Mouse (Mus musculus): Measurements from ENCODE around the gene Slc22a3. TPM values are rescaled to one million over a fixed set of nuclear protein-coding genes. Genes with fewer than 3 reads are reported as not detected.

Gene Slc22a3
- polyA plus RNA-seq, 1 experiment = not detected

GRCm38 (mm10) chr17:12485657-12486056 lies 21.8 kb downstream of the Slc22a3 start:
- Histone ChIP-seq H3K4me3 (replicated peaks) (no peak overlapping the region), H3K27me3 (ENCODE audit: control insufficient read depth) (no peaks in the 10 kb centered on the region), H3K36me3 (ENCODE audit: control insufficient read depth) (no peaks in the 10 kb centered on the region), H3K9me3 (ENCODE audit: control insufficient read depth, low read length) (no peaks in the 10 kb centered on the region), H3K4me1 (ENCODE audit: control insufficient read depth) (no peaks in the 10 kb centered on the region)
- TF ChIP-seq TAL1 (IDR thresholded peaks at IDR 0.05; ENCODE audit: low read length) (no peak), GATA1 (IDR thresholded peaks at IDR 0.05; ENCODE audit: low read length) (no peak)

- Histone ChIP-seq H3K27me3 (ENCODE audit: control insufficient read depth) (no peaks in the 10 kb centered on the region), H3K4me1 (ENCODE audit: control insufficient read depth) (no peaks in the 10 kb centered on the region), H3K9me3 (ENCODE audit: control insufficient read depth, low read length) (no peaks in the 10 kb centered on the region), H3K4me3 (replicated peaks) (no peak overlapping the region), H3K36me3 (ENCODE audit: control insufficient read depth) (no peaks in the 10 kb centered on the region)
- TF ChIP-seq TAL1 (IDR thresholded peaks at IDR 0.05; ENCODE audit: low read length) = no peak
- TF ChIP-seq GATA1 (IDR thresholded peaks at IDR 0.05; ENCODE audit: low read length) = no peak
These were observed 28.1 kb downstream of the Slc22a3 start for GRCm38 (mm10) chr17:12479416-12479815.

- TF ChIP-seq TAL1 (IDR thresholded peaks at IDR 0.05; ENCODE audit: low read length) = no peak
- TF ChIP-seq GATA1 (IDR thresholded peaks at IDR 0.05; ENCODE audit: low read length) = no peak
- H3K9me3 ChIP-seq (ENCODE audit: control insufficient read depth, low read length) = no peaks in the 10 kb centered on the region
- no peaks in the 10 kb centered on the region for H3K27me3 ChIP-seq (ENCODE audit: control insufficient read depth)
- H3K4me3 ChIP-seq (replicated peaks) = no peak overlapping the region
- no peaks in the 10 kb centered on the region for H3K4me1 ChIP-seq (ENCODE audit: control insufficient read depth)
- H3K36me3 ChIP-seq (ENCODE audit: control insufficient read depth) = no peaks in the 10 kb centered on the region
These were observed 32.9 kb downstream of the Slc22a3 start for GRCm38 (mm10) chr17:12474509-12475083.

- Histone ChIP-seq H3K36me3 (ENCODE audit: control insufficient read depth) (no peaks in the 10 kb centered on the region), H3K9me3 (ENCODE audit: control insufficient read depth, low read length) (no peaks in the 10 kb centered on the region), H3K27me3 (ENCODE audit: control insufficient read depth) (no peaks in the 10 kb centered on the region), H3K4me1 (ENCODE audit: control insufficient read depth) (no peaks in the 10 kb centered on the region), H3K4me3 (replicated peaks) (no peak overlapping the region)
- TF ChIP-seq TAL1 (IDR thresholded peaks at IDR 0.05; ENCODE audit: low read length) (no peak), GATA1 (IDR thresholded peaks at IDR 0.05; ENCODE audit: low read length) (no peak)
These were observed 35.0 kb downstream of the Slc22a3 start for GRCm38 (mm10) chr17:12472547-12472946.

DNA sequence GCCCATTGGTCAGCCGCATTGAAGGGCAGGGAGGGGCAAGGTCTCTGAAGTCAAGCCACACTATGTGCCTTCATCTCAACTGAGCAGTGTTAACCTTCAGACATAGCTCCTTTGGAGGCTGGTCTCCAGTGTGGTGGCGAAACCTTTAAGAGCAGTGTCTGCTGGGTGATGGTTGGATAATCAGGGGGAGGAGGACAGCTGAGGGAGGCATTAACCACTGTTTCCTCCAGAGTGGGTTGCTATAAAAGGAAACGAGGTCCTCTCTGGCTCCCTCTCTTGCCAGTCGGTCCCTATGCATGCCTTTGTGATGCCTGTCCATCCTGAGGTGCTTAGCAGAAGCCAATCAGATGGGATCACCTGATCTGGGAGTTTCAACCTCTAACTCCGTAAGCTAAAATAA lies 38.8 kb downstream of the Slc22a3 start:
- Histone ChIP-seq H3K4me1 (ENCODE audit: control insufficient read depth) (no peaks in the 10 kb centered on the region), H3K27me3 (ENCODE audit: control insufficient read depth) (no peaks in the 10 kb centered on the region), H3K36me3 (ENCODE audit: control insufficient read depth) (no peaks in the 10 kb centered on the region), H3K4me3 (replicated peaks) (no peak overlapping the region), H3K9me3 (ENCODE audit: control insufficient read depth, low read length) (no peaks in the 10 kb centered on the region)
- TF ChIP-seq TAL1 (IDR thresholded peaks at IDR 0.05; ENCODE audit: low read length) = no peak
- TF ChIP-seq GATA1 (IDR thresholded peaks at IDR 0.05; ENCODE audit: low read length) = no peak

DNA sequence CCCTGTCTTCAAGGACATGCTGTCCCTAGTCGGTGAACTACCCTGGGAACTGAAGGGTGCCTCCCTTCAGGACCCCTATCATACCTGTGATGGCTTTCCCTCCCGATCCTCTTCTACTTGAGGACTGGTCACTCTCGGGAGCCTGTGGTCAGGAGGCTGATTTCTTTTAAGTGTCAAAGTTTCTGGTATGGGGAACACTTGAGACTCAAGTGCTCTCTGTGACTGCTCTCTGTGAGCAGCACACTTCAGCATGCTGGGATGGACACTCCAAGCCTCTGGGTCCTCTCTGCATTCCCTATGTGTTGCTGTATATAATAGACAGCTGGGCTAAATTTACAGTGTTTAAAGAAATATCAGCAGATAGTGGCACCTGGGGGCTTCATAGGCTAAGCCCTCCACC lies 39.9 kb downstream of the Slc22a3 start:
- no peaks in the 10 kb centered on the region for H3K36me3 ChIP-seq (ENCODE audit: control insufficient read depth)
- H3K4me3 ChIP-seq (replicated peaks) = no peak overlapping the region
- H3K4me1 ChIP-seq (ENCODE audit: control insufficient read depth) = no peaks in the 10 kb centered on the region
- no peaks in the 10 kb centered on the region for H3K9me3 ChIP-seq (ENCODE audit: control insufficient read depth, low read length)
- H3K27me3 ChIP-seq (ENCODE audit: control insufficient read depth) = no peaks in the 10 kb centered on the region
- no peak for TF ChIP-seq TAL1 (IDR thresholded peaks at IDR 0.05; ENCODE audit: low read length)
- TF ChIP-seq GATA1 (IDR thresholded peaks at IDR 0.05; ENCODE audit: low read length) = no peak

DNA sequence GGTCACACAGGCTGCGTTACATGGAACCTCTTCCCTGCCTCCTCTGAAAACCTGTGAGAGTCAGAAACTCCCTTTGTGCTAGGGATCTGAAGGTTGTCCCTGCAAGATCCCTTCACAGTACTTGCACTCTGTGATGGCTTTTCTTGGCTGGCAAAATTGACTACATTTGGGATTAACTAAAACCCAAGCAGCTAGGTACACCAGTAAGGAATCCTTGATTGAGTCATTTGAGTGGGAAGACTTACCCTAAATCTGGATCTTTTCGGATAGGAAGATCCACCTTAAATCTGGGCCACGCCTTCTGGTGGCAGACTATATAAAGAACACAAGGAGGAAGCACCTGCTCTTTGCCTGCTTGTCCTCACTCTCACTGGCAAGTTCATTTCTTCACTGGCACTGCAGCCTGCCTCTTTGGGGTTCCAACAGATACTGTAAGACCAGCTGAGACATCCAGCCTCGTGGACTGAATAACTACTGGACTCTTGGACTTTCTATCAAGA lies 41.0 kb downstream of the Slc22a3 start:
- TF ChIP-seq GATA1 (IDR thresholded peaks at IDR 0.05; ENCODE audit: low read length) (no peak), TAL1 (IDR thresholded peaks at IDR 0.05; ENCODE audit: low read length) (no peak)
- Histone ChIP-seq H3K9me3 (ENCODE audit: control insufficient read depth, low read length) (no peaks in the 10 kb centered on the region), H3K4me3 (replicated peaks) (no peak overlapping the region), H3K36me3 (ENCODE audit: control insufficient read depth) (no peaks in the 10 kb centered on the region), H3K27me3 (ENCODE audit: control insufficient read depth) (no peaks in the 10 kb centered on the region), H3K4me1 (ENCODE audit: control insufficient read depth) (no peaks in the 10 kb centered on the region)

DNA sequence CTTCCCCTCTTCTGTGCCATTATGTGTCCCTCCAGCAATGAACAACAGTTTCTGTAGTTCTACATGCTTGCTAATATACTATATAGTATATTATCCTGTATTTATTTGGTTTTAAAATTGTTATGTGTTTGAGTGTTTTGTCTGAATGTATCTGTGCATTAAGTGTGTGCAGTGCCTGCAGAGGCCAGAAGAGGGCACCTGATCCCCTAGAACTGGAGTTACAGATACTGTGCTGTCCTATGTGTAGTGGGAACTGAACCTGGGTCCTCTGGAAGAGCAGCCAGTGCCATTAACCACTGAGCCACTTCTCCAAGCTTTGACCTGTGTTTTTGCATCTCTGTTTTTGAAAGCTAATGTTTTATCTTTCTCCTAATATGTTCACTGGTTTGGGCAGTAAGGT lies 46.3 kb downstream of the Slc22a3 start:
- Histone ChIP-seq H3K4me1 (ENCODE audit: control insufficient read depth) (no peaks in the 10 kb centered on the region), H3K4me3 (replicated peaks) (no peak overlapping the region), H3K9me3 (ENCODE audit: control insufficient read depth, low read length) (no peaks in the 10 kb centered on the region; the same call in 1 of the 2 replicates), H3K27me3 (ENCODE audit: control insufficient read depth) (no peaks in the 10 kb centered on the region), H3K36me3 (ENCODE audit: control insufficient read depth) (no peaks in the 10 kb centered on the region)
- no peak for TF ChIP-seq GATA1 (IDR thresholded peaks at IDR 0.05; ENCODE audit: low read length)

DNA sequence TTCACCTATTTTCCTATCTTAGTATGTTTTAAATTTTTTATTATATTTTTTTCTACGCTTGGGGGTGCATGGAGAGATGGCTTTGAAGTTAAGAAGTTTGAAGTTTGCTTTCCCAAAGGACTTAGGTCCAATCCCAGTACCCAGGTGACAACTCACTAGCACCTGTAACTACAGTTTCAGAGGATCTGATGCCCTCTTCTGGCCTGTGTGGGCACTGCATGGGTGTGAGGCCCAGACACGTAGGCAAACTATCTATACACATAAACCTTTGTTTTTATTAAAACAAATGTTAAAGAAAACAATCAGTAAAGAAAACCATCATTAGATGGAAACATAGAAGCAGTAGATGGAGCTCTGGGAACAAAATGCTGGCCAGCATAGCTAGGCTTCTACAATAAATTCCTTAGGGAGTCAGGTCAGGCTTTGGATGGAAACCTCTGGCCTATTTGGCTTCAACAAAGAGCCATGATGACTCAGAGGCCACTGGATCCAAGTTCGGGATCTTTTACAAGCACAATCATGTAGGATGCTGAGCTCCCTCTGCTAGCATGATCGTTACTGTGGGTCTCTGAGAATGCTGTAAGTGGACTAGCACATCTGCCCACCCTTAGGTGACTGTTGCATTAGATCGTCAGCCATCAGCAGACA lies 52.2 kb downstream of the Slc22a3 start:
- Histone ChIP-seq H3K4me1 (ENCODE audit: control insufficient read depth) (no peaks in the 10 kb centered on the region), H3K36me3 (ENCODE audit: control insufficient read depth) (no peaks in the 10 kb centered on the region), H3K4me3 (replicated peaks) (no peak overlapping the region), H3K9me3 (ENCODE audit: control insufficient read depth, low read length) (no peaks in the 10 kb centered on the region), H3K27me3 (ENCODE audit: control insufficient read depth) (no peaks in the 10 kb centered on the region)
- no peak for TF ChIP-seq GATA1 (IDR thresholded peaks at IDR 0.05; ENCODE audit: low read length)
- no peak for TF ChIP-seq TAL1 (IDR thresholded peaks at IDR 0.05; ENCODE audit: low read length)
